ENCODE assay signal across 9 mouse cellular contexts in genomic region chr11:9119231-9120020, GRCm38 (mm10). TPM values are rescaled to one million over a fixed set of nuclear protein-coding genes. Genes with fewer than 3 reads are reported as not detected.
A peak's percentile ranks its signal among the peaks of the same experiment; 100 is the strongest.
DNase-seq lines count a peak whose midpoint lies in the region; ATAC-seq and TF ChIP-seq lines count a peak whose summit lies in the region.
"Had no signal": no experiment of that assay in that cellular context is flagged by ENCODE, and none has a peak within 500 bp of the region (broad histone marks: within the 10 kb centered on the region; RNA-seq: fewer than 3 reads in every experiment).

No protein-coding gene starts in this region.

- H3K4me2 ChIP-seq in limb, embryonic 13.5 days (replicated peaks), result peak overlapping the region; percentile 79

- H3K9me3 ChIP-seq in forebrain, embryonic 10.5 days, result no peaks in the 10 kb centered on the region
- no peaks in the 10 kb centered on the region for H3K9me3 ChIP-seq in limb, embryonic 13.5 days

- 2% methylated on average over 22 of the region's 22 CpGs for WGBS in forebrain, embryonic 10.5 days
- WGBS in limb, embryonic 13.5 days, result 8% methylated on average over 22 of the region's 22 CpGs
- 20% methylated on average over 22 of the region's 22 CpGs for WGBS in small intestine, adult 2 months

- no peak for DNase-seq in left cerebral cortex, adult 2 months (ENCODE audit: extremely low spot score in 1 of 2, low spot score in 2 of 2)
- DNase-seq in left cerebral cortex, postnatal 4 days, result no peak
- no peak for DNase-seq in forebrain, embryonic 10.5 days (ENCODE audit: extremely low spot score, low spot score)
- DNase-seq in lung, adult 18-20 months, result no peak
- DNase-seq in left cerebral cortex, adult 18-20 months (ENCODE audit: low spot score in 2 of 2), result no peak
- DNase-seq in MN1 (ENCODE audit: low spot score), result no peak
- DNase-seq: right cerebral cortex, adult 18-20 months had no signal

- no peak overlapping the region for H3K9ac ChIP-seq in limb, embryonic 13.5 days

- peaks cover 42% of the 10 kb centered on the region for H3K4me1 ChIP-seq in forebrain, embryonic 10.5 days
- H3K4me1 ChIP-seq in limb, embryonic 13.5 days, result peaks cover 22% of the 10 kb centered on the region
- peaks cover 7% of the 10 kb centered on the region; the same call in 1 of the 2 replicates for H3K4me1 ChIP-seq in small intestine, adult 2 months (ENCODE audit: control insufficient read depth, insufficient read depth, insufficient read length, low read length)

- no peak for ATAC-seq in limb, embryonic 13.5 days (ENCODE audit: low FRiP score, low read depth)

- H3K36me3 ChIP-seq in forebrain, embryonic 10.5 days (replicated peaks), result no peaks in the 10 kb centered on the region
- H3K36me3 ChIP-seq in limb, embryonic 13.5 days, result no peaks in the 10 kb centered on the region
- peaks cover 15% of the 10 kb centered on the region for H3K36me3 ChIP-seq in small intestine, adult 2 months (ENCODE audit: control insufficient read depth, insufficient read depth, low read length)

- peak overlapping the region; percentile 44 for H3K4me3 ChIP-seq in left cerebral cortex, adult 2 months
- peak overlapping the region; percentile 56 for H3K4me3 ChIP-seq in forebrain, embryonic 10.5 days
- H3K4me3 ChIP-seq in limb, embryonic 13.5 days, result peak overlapping the region; percentile 42
- peak overlapping the region; percentile 79 for H3K4me3 ChIP-seq in small intestine, adult 2 months (ENCODE audit: low read depth, low read length)

- H3K27ac ChIP-seq in left cerebral cortex, adult 2 months, result no peak overlapping the region
- no peak overlapping the region for H3K27ac ChIP-seq in forebrain, embryonic 10.5 days
- no peak overlapping the region for H3K27ac ChIP-seq in limb, embryonic 13.5 days
- peak overlapping the region; percentile 96 for H3K27ac ChIP-seq in small intestine, adult 2 months (ENCODE audit: insufficient read depth, low read depth, low read length)

- intact Hi-C loops in left cerebral cortex, adult 2 months (cut with DNase I), result no loop called here
- intact Hi-C loops in left cerebral cortex, postnatal 4 days (cut with DNase I), result no loop called here

- TF ChIP-seq CTCF in left cerebral cortex, adult 2 months (IDR thresholded peaks at IDR 0.05), result no peak
- no peak for TF ChIP-seq CTCF in small intestine, adult 2 months (IDR thresholded peaks at IDR 0.05; ENCODE audit: extremely low read depth, insufficient read length, insufficient replicate concordance, low read depth, low read length)

- no peak for TF ChIP-seq POLR2A in small intestine, adult 2 months (IDR thresholded peaks at IDR 0.05; ENCODE audit: low read depth, low read length)

- peaks cover 67% of the 10 kb centered on the region for H3K27me3 ChIP-seq in forebrain, embryonic 10.5 days (ENCODE audit: poor library complexity, severe bottlenecking)
- H3K27me3 ChIP-seq in limb, embryonic 13.5 days, result peaks cover 65% of the 10 kb centered on the region
- peaks cover 6% of the 10 kb centered on the region for H3K27me3 ChIP-seq in small intestine, adult 2 months (ENCODE audit: control insufficient read depth, insufficient read depth, low read length)

RNA-seq across cellular contexts. Expression of gene Upp1, which starts 1.5 kb away (rescaled TPM):
- 1 to 10 TPM; 1.8 to 5.4 TPM for total RNA-seq in left cerebral cortex, adult 2 months (2021)
- total RNA-seq in left cerebral cortex, postnatal 4 days (2021), result 1 to 10 TPM in 1 of 2 experiments, under 1 TPM in 1; 0.78 to 1.9 TPM
- 4.1 and 4.9 TPM in 2 replicates for polyA plus RNA-seq in forebrain, embryonic 10.5 days (2016; fragmentation: Nextera tagmentation; extraction: Ambion mirVana)
- 3.6 and 4.8 TPM in 2 replicates for polyA plus RNA-seq in limb, embryonic 13.5 days (2015; fragmentation: Nextera tagmentation; extraction: Ambion mirVana)
- polyA plus RNA-seq in small intestine, adult 2 months (2012; rRNA removed), result 143 and 416 TPM in 2 replicates
- total RNA-seq in left cerebral cortex, adult 18-20 months (2021), result 1 to 10 TPM; 2.8 to 3.0 TPM
